Mouse (Mus musculus) C2C12 (cell line): Measurements from ENCODE around the gene Csf2rb2. TPM values are rescaled to one million over a fixed set of nuclear protein-coding genes. Genes with fewer than 3 reads are reported as not detected.
"Not testable (repeated sequence)": the region's sequence is repeated elsewhere in the genome, so short reads cannot be mapped to it uniquely, and the experiment has no call there.

Source experiments
- H3K27me3 ChIP-seq: one replicate; pipeline ENCODE4 v1.6.1; 2011; ENCODE audit not compliant: control insufficient read depth, insufficient read depth, insufficient read length
- H3K36me3 ChIP-seq: one replicate; pipeline ENCODE4 v1.6.1; 2011; ENCODE audit not compliant: control insufficient read depth, insufficient read depth
- H3K4me3 ChIP-seq: one replicate; pipeline ENCODE4 v1.5.1; 2011; ENCODE audit warnings: mild to moderate bottlenecking, control low read depth; ENCODE audit not compliant: poor library complexity, insufficient read depth, severe bottlenecking
- H3K79me2 ChIP-seq: one replicate; pipeline ENCODE4 v1.6.1; 2011; ENCODE audit not compliant: control insufficient read depth, insufficient read depth
- H3K79me3 ChIP-seq: one replicate; pipeline ENCODE4 v1.6.1; 2011; ENCODE audit warnings: low read depth, control low read depth
- H3ac ChIP-seq: one replicate; pipeline ENCODE3; 2011; ENCODE audit warnings: low read depth; ENCODE audit not compliant: control insufficient read depth, insufficient read length
- CEBPB ChIP-seq: IDR thresholded peaks from one replicate; pipeline ENCODE4 v1.6.1; 2011; ENCODE audit warnings: low read depth, mild to moderate bottlenecking, control low read depth, moderate library complexity
- CTCF ChIP-seq: IDR thresholded peaks from one replicate; pipeline ENCODE4 v1.5.1; 2011; ENCODE audit not compliant: control insufficient read depth, insufficient read depth, insufficient read length
- FOSL1 ChIP-seq: IDR thresholded peaks from one replicate; pipeline ENCODE4 v1.8.0; 2011; ENCODE audit warnings: mild to moderate bottlenecking, low read length; ENCODE audit not compliant: poor library complexity, insufficient read depth, severe bottlenecking
- MAX ChIP-seq: IDR thresholded peaks from one replicate; pipeline ENCODE4 v1.6.1; 2011; ENCODE audit warnings: mild to moderate bottlenecking, control low read depth
- MYOD1 ChIP-seq: IDR thresholded peaks from one replicate; pipeline ENCODE4 v1.6.1; 2011; ENCODE audit warnings: low read depth; ENCODE audit not compliant: control insufficient read depth, insufficient read length
- MYOG ChIP-seq: IDR thresholded peaks from one replicate; pipeline ENCODE4 v1.6.1; 2011; ENCODE audit not compliant: control insufficient read depth, insufficient read length; ENCODE audit errors: extremely low read depth
- USF1 ChIP-seq: IDR thresholded peaks from one replicate; pipeline ENCODE4 v1.6.1; 2011; ENCODE audit warnings: low read depth, mild to moderate bottlenecking, control low read depth, moderate library complexity
- polyA plus RNA-seq: library from polyadenylated mRNA; unstranded; fragments of >200 nt; fragmentation: generic; extraction: Trizol; gene quantifications from one replicate; pipeline ENCODE4 v1.2.1, GENCODE M21; 2012; ENCODE audit warnings: missing spikeins

Csf2rb2 gene
- polyA plus RNA-seq, 1 experiment, result 0.08 TPM

GRCm38 (mm10) chr15:78303665-78304233 lies 1.8 kb downstream of the Csf2rb2 start:
- no peak overlapping the region for H3ac ChIP-seq
- TF ChIP-seq CEBPB (no peak), MYOG (no peak), CTCF (no peak), USF1 (no peak), FOSL1 (no peak), MYOD1 (no peak), MAX (no peak)

DNA sequence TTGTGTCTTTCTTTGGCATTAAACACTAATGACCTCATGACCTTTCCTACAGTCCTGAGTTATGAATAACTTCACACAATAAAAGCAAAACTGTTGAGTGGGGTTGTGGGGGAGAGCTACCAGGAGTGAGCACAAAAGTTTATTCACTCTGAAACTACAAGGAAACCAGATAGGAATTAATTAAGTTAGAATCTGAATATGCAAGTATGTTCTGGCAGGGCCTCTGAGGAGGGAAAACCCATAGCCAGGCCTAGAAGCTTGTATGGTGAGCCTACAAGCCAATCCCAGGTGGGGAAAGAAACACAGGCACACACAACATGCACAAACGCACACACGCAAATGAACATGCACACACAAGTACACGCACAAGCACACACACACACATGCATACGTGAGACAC lies 2.8 kb downstream of the Csf2rb2 start:
- TF ChIP-seq MAX, result no peak
- TF ChIP-seq USF1, result no peak
- no peak for TF ChIP-seq MYOD1
- TF ChIP-seq MYOG, result no peak
- TF ChIP-seq CTCF, result no peak
- no peak for TF ChIP-seq CEBPB
- Histone ChIP-seq H3K4me3 (no peak overlapping the region), H3ac (no peak overlapping the region), H3K36me3 (no peaks in the 10 kb centered on the region), H3K79me2 (no peaks in the 10 kb centered on the region), H3K27me3 (no peaks in the 10 kb centered on the region), H3K79me3 (no peaks in the 10 kb centered on the region)

More at GRCm38 (mm10) chr15:78303665-78304233, 1.8 kb downstream of the Csf2rb2 start:
- no peaks in the 10 kb centered on the region for H3K36me3 ChIP-seq
- no peaks in the 10 kb centered on the region for H3K79me2 ChIP-seq
- H3K4me3 ChIP-seq, result no peak overlapping the region
- H3K27me3 ChIP-seq, result no peaks in the 10 kb centered on the region
- H3K79me3 ChIP-seq, result no peaks in the 10 kb centered on the region

DNA sequence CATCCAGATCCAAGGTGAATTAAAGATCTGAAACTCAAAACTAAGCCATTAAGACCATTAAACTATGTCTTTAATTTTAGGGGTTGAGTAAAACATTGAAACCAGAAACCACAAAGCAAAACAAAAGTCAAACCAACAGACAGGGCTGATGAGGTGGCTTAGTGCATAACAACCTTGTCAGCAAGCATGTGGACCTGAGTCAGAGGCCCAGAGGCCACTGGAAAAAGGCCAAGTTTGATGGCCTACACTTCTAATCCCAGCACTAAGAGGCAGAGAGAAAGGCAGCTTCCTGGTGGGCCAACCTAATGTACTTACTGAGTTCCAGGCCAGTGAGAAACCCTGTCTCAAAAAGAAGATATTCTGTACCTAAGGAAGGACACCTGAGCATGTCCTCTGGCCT lies 4.7 kb downstream of the Csf2rb2 start:
- Histone ChIP-seq H3K4me3 (no peak overlapping the region), H3K36me3 (no peaks in the 10 kb centered on the region), H3K79me3 (no peaks in the 10 kb centered on the region), H3K27me3 (no peaks in the 10 kb centered on the region), H3ac (no peak overlapping the region), H3K79me2 (no peaks in the 10 kb centered on the region)
- TF ChIP-seq FOSL1 (peak; percentile 64), MYOD1 (no peak), MAX (peak; percentile 9)

DNA sequence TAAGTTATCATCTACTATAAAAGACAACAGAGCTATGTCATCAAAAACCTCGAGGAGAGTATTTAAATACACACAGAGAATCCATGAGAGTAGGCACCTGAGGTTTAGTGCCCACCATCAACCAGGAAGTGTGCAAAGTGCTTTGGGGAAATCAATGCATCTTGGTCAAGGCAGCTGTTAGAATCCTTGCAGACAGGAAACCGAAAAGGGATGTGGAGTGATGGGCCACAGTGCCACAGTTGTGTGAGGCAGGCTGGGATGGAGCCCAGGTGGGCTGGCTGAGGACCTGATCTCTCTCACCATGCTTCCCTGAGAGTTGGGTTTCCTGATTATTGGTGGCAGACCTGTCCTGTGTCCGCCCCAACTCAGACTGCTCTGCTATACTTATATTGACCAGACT lies 5.9 kb downstream of the Csf2rb2 start:
- no peaks in the 10 kb centered on the region for H3K79me3 ChIP-seq
- no peak for TF ChIP-seq MYOG
- no peaks in the 10 kb centered on the region for H3K79me2 ChIP-seq
- H3K27me3 ChIP-seq, result no peaks in the 10 kb centered on the region
- no peak overlapping the region for H3K4me3 ChIP-seq
- H3ac ChIP-seq, result no peak overlapping the region
- no peaks in the 10 kb centered on the region for H3K36me3 ChIP-seq

DNA sequence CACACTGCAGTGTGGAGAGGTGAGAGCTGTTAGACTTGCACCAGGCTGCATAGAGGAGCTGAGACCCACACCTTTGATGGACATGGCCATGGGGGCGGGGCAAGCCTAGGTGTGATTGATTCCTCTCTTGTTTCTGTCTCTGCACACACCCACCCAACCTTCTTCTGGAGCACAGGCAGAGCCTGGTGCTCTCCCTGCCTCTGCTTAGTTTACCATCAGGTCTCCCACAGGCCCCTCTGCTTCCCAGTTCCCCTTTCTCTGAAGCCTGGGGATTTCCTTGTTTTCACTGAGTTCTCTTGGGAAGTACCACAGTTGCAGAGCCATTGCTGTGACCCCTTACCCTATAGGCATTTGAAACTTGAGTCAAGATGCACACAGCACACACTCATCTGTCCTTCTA lies 7.0 kb downstream of the Csf2rb2 start:
- H3K4me3 ChIP-seq, result no peak overlapping the region
- no peak for TF ChIP-seq MAX
- TF ChIP-seq MYOG, result no peak
- no peak for TF ChIP-seq CTCF
- no peak for TF ChIP-seq FOSL1
- no peak for TF ChIP-seq CEBPB
- TF ChIP-seq MYOD1, result no peak
- no peak for TF ChIP-seq USF1
- H3K79me3 ChIP-seq, result no peaks in the 10 kb centered on the region
- no peak overlapping the region for H3ac ChIP-seq
- no peaks in the 10 kb centered on the region for H3K27me3 ChIP-seq
- no peaks in the 10 kb centered on the region for H3K36me3 ChIP-seq
- H3K79me2 ChIP-seq, result no peaks in the 10 kb centered on the region

DNA sequence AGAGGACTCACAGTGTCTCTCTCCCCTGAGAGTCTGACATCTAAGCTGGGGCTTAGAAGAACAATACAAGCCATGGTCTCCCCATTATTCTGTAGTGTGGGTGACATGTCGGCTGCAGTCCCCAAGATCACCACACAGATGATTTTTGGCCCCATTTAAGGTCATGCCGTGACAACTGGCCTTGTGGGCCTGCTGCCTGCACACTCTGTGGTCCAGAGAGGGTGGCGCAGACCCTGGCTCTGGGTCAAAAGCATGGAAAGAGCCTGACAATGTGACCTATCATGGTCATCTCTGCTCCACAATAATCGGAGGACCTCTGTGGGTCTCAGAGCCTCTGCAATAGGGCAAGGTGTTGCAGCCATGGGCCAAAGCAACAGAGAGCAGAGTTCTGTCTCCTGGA lies 11.8 kb downstream of the Csf2rb2 start:
- Histone ChIP-seq H3K27me3 (peaks cover 3% of the 10 kb centered on the region), H3ac (no peak overlapping the region), H3K79me3 (no peaks in the 10 kb centered on the region), H3K79me2 (no peaks in the 10 kb centered on the region), H3K4me3 (no peak overlapping the region), H3K36me3 (no peaks in the 10 kb centered on the region)
- TF ChIP-seq MYOG, result no peak
- TF ChIP-seq MYOD1, result no peak

DNA sequence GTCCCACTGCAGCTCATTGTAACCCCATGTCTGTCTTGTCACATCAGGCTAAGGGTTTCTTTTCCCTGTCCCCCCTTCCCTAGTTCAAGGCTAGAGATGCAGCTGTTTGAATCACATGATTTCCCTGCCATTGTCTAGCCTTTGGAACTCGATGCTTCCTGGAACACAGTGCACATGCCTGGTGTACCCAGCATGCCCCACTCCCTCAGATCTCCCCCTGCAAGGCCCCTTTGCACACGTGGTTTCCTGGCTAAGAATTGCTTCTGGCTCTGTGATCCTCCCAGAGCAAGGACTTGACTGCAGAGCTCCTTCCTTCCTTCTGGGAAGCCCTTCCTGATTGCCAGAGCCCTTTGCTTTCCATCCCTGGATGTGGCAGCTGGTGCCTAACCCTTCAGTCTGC lies 12.3 kb downstream of the Csf2rb2 start:
- H3ac ChIP-seq, H3K79me2 ChIP-seq, H3K79me3 ChIP-seq, H3K36me3 ChIP-seq, H3K4me3 ChIP-seq, H3K27me3 ChIP-seq: not testable (repeated sequence)

DNA sequence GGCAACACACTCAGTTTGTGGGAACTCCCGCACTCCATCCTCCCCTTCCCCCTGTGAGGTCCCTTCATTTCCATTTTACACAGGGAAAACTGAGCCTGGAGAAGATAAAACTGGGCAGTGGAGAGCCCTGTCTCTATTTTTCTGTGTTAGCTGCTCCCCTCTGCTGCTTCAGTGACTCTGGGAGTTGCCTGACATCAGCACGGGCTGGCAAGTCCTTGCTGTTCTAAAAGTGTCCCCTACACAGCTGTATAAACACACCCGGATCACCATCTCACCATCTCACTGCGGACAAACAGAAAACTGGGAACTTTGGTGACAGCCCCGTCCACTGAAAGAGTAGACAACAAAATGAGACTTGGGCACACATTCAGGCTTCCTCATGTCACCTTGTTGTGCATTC lies 15.7 kb downstream of the Csf2rb2 start:
- H3K36me3 ChIP-seq, H3K79me3 ChIP-seq, H3K4me3 ChIP-seq, H3ac ChIP-seq, H3K27me3 ChIP-seq, H3K79me2 ChIP-seq: not testable (repeated sequence)
